Mouse (Mus musculus): ENCODE data around the gene Sgms1. TPM values are rescaled to one million over a fixed set of nuclear protein-coding genes. Genes with fewer than 3 reads are reported as not detected.

Gene Sgms1
- polyA plus RNA-seq, 1 experiment: 8.5 TPM

- H3K79me2 ChIP-seq (ENCODE audit: control insufficient read depth, insufficient read depth): no peaks in the 10 kb centered on the region
- no peaks in the 10 kb centered on the region for H3K36me3 ChIP-seq (ENCODE audit: control insufficient read depth, insufficient read depth)
- H3K27me3 ChIP-seq (ENCODE audit: control insufficient read depth, insufficient read depth, insufficient read length): no peaks in the 10 kb centered on the region
These were observed 9.0 kb upstream of the Sgms1 start for GRCm38 (mm10) chr19:32398491-32398890.

GRCm38 (mm10) chr19:32396303-32396702 lies 6.8 kb upstream of the Sgms1 start:
- no peak for TF ChIP-seq MYOG (IDR thresholded peaks at IDR 0.05; ENCODE audit: control insufficient read depth in 1 of 3, insufficient read depth in 1 of 3, insufficient read length in 2 of 3, low read depth in 2 of 3)
- no peak overlapping the region for H3K4me3 ChIP-seq
- no peaks in the 10 kb centered on the region for H3K36me3 ChIP-seq (ENCODE audit: control insufficient read depth, insufficient read depth)
- no peaks in the 10 kb centered on the region for H3K27me3 ChIP-seq (ENCODE audit: control insufficient read depth, insufficient read depth, insufficient read length)
- H3ac ChIP-seq (ENCODE audit: control insufficient read depth, insufficient read length): no peak overlapping the region
- H3K79me2 ChIP-seq (ENCODE audit: control insufficient read depth, insufficient read depth): no peaks in the 10 kb centered on the region
- H3K4me2 ChIP-seq (ENCODE audit: low read depth): no peak overlapping the region

More at GRCm38 (mm10) chr19:32398491-32398890, 9.0 kb upstream of the Sgms1 start:
- TF ChIP-seq CEBPB (IDR thresholded peaks at IDR 0.05; ENCODE audit: insufficient read depth, poor library complexity, severe bottlenecking) (no peak), POLR2A (IDR thresholded peaks at IDR 0.05; ENCODE audit: insufficient read length, low read depth) (no peak), USF1 (IDR thresholded peaks at IDR 0.05; ENCODE audit: low read depth) (no peak), E2F4 (IDR thresholded peaks at IDR 0.05; ENCODE audit: insufficient read depth) (no peak), SRF (IDR thresholded peaks at IDR 0.05; ENCODE audit: control insufficient read depth, insufficient read length, low read depth) (no peak), TCF3 (IDR thresholded peaks at IDR 0.05; ENCODE audit: insufficient read length, low read depth) (no peak), MAX (IDR thresholded peaks at IDR 0.05; ENCODE audit: low read depth) (no peak), REST (IDR thresholded peaks at IDR 0.05; ENCODE audit: insufficient read depth, insufficient read length) (no peak), MYOG (IDR thresholded peaks at IDR 0.05; ENCODE audit: control insufficient read depth in 1 of 3, insufficient read depth in 1 of 3, insufficient read length in 2 of 3, low read depth in 2 of 3) (no peak), POLR2AphosphoS2 (IDR thresholded peaks at IDR 0.05; ENCODE audit: insufficient read length, low read depth) (no peak), MYOD1 (IDR thresholded peaks at IDR 0.05; ENCODE audit: control insufficient read depth in 1 of 3, insufficient read length in 2 of 3, low read depth in 2 of 3) (no peak), TCF12 (IDR thresholded peaks at IDR 0.05; ENCODE audit: insufficient read depth, poor library complexity, severe bottlenecking) (no peak)
- no peak overlapping the region for H3ac ChIP-seq (ENCODE audit: control insufficient read depth, insufficient read length)
- H3K4me2 ChIP-seq (ENCODE audit: low read depth): no peak overlapping the region
- no peak overlapping the region for H3K4me3 ChIP-seq

GRCm38 (mm10) chr19:32394825-32395224 lies 5.3 kb upstream of the Sgms1 start:
- H3K4me2 ChIP-seq (ENCODE audit: low read depth): no peak overlapping the region
- no peak overlapping the region for H3ac ChIP-seq (ENCODE audit: control insufficient read depth, insufficient read length)
- no peaks in the 10 kb centered on the region for H3K27me3 ChIP-seq (ENCODE audit: control insufficient read depth, insufficient read depth, insufficient read length)
- no peaks in the 10 kb centered on the region for H3K36me3 ChIP-seq (ENCODE audit: control insufficient read depth, insufficient read depth)
- H3K79me2 ChIP-seq (ENCODE audit: control insufficient read depth, insufficient read depth): no peaks in the 10 kb centered on the region
- TF ChIP-seq TCF12 (IDR thresholded peaks at IDR 0.05; ENCODE audit: insufficient read depth, poor library complexity, severe bottlenecking): no peak
- TF ChIP-seq MYOG (IDR thresholded peaks at IDR 0.05; ENCODE audit: control insufficient read depth in 1 of 3, insufficient read depth in 1 of 3, insufficient read length in 2 of 3, low read depth in 2 of 3): no peak
- no peak for TF ChIP-seq MAX (IDR thresholded peaks at IDR 0.05; ENCODE audit: low read depth)
- TF ChIP-seq SRF (IDR thresholded peaks at IDR 0.05; ENCODE audit: control insufficient read depth, insufficient read length, low read depth): no peak
- no peak for TF ChIP-seq MYOD1 (IDR thresholded peaks at IDR 0.05; ENCODE audit: control insufficient read depth in 1 of 3, insufficient read length in 2 of 3, low read depth in 2 of 3)
- no peak for TF ChIP-seq E2F4 (IDR thresholded peaks at IDR 0.05; ENCODE audit: insufficient read depth)
- TF ChIP-seq POLR2A (IDR thresholded peaks at IDR 0.05; ENCODE audit: insufficient read length, low read depth): no peak
- TF ChIP-seq TCF3 (IDR thresholded peaks at IDR 0.05; ENCODE audit: insufficient read length, low read depth): no peak
- no peak for TF ChIP-seq REST (IDR thresholded peaks at IDR 0.05; ENCODE audit: insufficient read depth, insufficient read length)
- no peak for TF ChIP-seq POLR2AphosphoS2 (IDR thresholded peaks at IDR 0.05; ENCODE audit: insufficient read length, low read depth)
- TF ChIP-seq USF1 (IDR thresholded peaks at IDR 0.05; ENCODE audit: low read depth): no peak
- no peak for TF ChIP-seq CEBPB (IDR thresholded peaks at IDR 0.05; ENCODE audit: insufficient read depth, poor library complexity, severe bottlenecking)
- no peak overlapping the region for H3K4me3 ChIP-seq

GRCm38 (mm10) chr19:32393758-32394450 lies 4.4 kb upstream of the Sgms1 start:
- no peak overlapping the region for H3K4me3 ChIP-seq
- no peak for TF ChIP-seq MAX (IDR thresholded peaks at IDR 0.05; ENCODE audit: low read depth)
- no peak for TF ChIP-seq POLR2A (IDR thresholded peaks at IDR 0.05; ENCODE audit: insufficient read length, low read depth)
- no peak for TF ChIP-seq TCF12 (IDR thresholded peaks at IDR 0.05; ENCODE audit: insufficient read depth, poor library complexity, severe bottlenecking)
- no peak for TF ChIP-seq E2F4 (IDR thresholded peaks at IDR 0.05; ENCODE audit: insufficient read depth)
- no peak for TF ChIP-seq REST (IDR thresholded peaks at IDR 0.05; ENCODE audit: insufficient read depth, insufficient read length)
- TF ChIP-seq MYOG (IDR thresholded peaks at IDR 0.05; ENCODE audit: control insufficient read depth in 1 of 3, insufficient read depth in 1 of 3, insufficient read length in 2 of 3, low read depth in 2 of 3): no peak
- no peak for TF ChIP-seq USF1 (IDR thresholded peaks at IDR 0.05; ENCODE audit: low read depth)
- no peak for TF ChIP-seq MYOD1 (IDR thresholded peaks at IDR 0.05; ENCODE audit: control insufficient read depth in 1 of 3, insufficient read length in 2 of 3, low read depth in 2 of 3)
- no peak for TF ChIP-seq POLR2AphosphoS2 (IDR thresholded peaks at IDR 0.05; ENCODE audit: insufficient read length, low read depth)
- no peak for TF ChIP-seq CEBPB (IDR thresholded peaks at IDR 0.05; ENCODE audit: insufficient read depth, poor library complexity, severe bottlenecking)
- TF ChIP-seq SRF (IDR thresholded peaks at IDR 0.05; ENCODE audit: control insufficient read depth, insufficient read length, low read depth): no peak
- TF ChIP-seq TCF3 (IDR thresholded peaks at IDR 0.05; ENCODE audit: insufficient read length, low read depth): no peak
- H3K36me3 ChIP-seq (ENCODE audit: control insufficient read depth, insufficient read depth): no peaks in the 10 kb centered on the region
- no peak overlapping the region for H3K4me2 ChIP-seq (ENCODE audit: low read depth)
- H3K79me2 ChIP-seq (ENCODE audit: control insufficient read depth, insufficient read depth): no peaks in the 10 kb centered on the region
- H3ac ChIP-seq (ENCODE audit: control insufficient read depth, insufficient read length): no peak overlapping the region
- H3K27me3 ChIP-seq (ENCODE audit: control insufficient read depth, insufficient read depth, insufficient read length): no peaks in the 10 kb centered on the region

All from myocyte (in vitro differentiated cells).